Mouse (Mus musculus) myocyte (in vitro differentiated cells): ENCODE measurements at regions not wholly inside any gene's neighbourhood (a gene's known extent, or its start where the extent isn't known, plus 50 kb on each side); places are given as distances from the start of the nearest gene placed in this dataset.

Source experiments
- CEBPB ChIP-seq: IDR thresholded peaks from 2 replicates; pipeline ENCODE4 v1.6.1; 2011; ENCODE audit warnings: mild to moderate bottlenecking, moderate library complexity; ENCODE audit not compliant: poor library complexity, insufficient read depth, severe bottlenecking
- E2F4 ChIP-seq: IDR thresholded peaks from one replicate; pipeline ENCODE4 v1.6.1; 2011; ENCODE audit warnings: mild to moderate bottlenecking, control low read depth, moderate library complexity; ENCODE audit not compliant: insufficient read depth
- MAX ChIP-seq: IDR thresholded peaks from one replicate; pipeline ENCODE4 v1.6.1; 2011; ENCODE audit warnings: low read depth, mild to moderate bottlenecking, control low read depth
- MYOG ChIP-seq, 3 experiments: IDR thresholded peaks; one replicate each; pipeline ENCODE4 v1.6.1; 2011; ENCODE audit warnings: control low read depth in 2 of 3, low read depth in 2 of 3, mild to moderate bottlenecking in 2 of 3; ENCODE audit not compliant: insufficient read length in 2 of 3, control insufficient read depth in 1 of 3, insufficient read depth in 1 of 3
- POLR2A ChIP-seq: IDR thresholded peaks from one replicate; pipeline ENCODE4 v1.6.1; 2011; ENCODE audit warnings: low read depth, mild to moderate bottlenecking, control low read depth, moderate library complexity; ENCODE audit not compliant: insufficient read length
- POLR2AphosphoS2 ChIP-seq: IDR thresholded peaks from one replicate; pipeline ENCODE4 v1.6.1; 2011; ENCODE audit warnings: low read depth, control low read depth; ENCODE audit not compliant: insufficient read length
- REST ChIP-seq: IDR thresholded peaks from one replicate; pipeline ENCODE4 v1.6.1; 2011; ENCODE audit warnings: mild to moderate bottlenecking, control low read depth, moderate library complexity; ENCODE audit not compliant: insufficient read depth, insufficient read length
- SRF ChIP-seq: IDR thresholded peaks from one replicate; pipeline ENCODE4 v1.6.1; 2011; ENCODE audit warnings: low read depth; ENCODE audit not compliant: control insufficient read depth, insufficient read length
- TCF12 ChIP-seq: IDR thresholded peaks from one replicate; pipeline ENCODE4 v1.6.1; 2011; ENCODE audit warnings: mild to moderate bottlenecking, control low read depth; ENCODE audit not compliant: poor library complexity, insufficient read depth, severe bottlenecking
- TCF3 ChIP-seq: IDR thresholded peaks from one replicate; pipeline ENCODE4 v1.6.1; 2011; ENCODE audit warnings: low read depth, control low read depth; ENCODE audit not compliant: insufficient read length
- USF1 ChIP-seq: IDR thresholded peaks from one replicate; pipeline ENCODE4 v1.6.1; 2011; ENCODE audit warnings: low read depth, mild to moderate bottlenecking, control low read depth, moderate library complexity

DNA sequence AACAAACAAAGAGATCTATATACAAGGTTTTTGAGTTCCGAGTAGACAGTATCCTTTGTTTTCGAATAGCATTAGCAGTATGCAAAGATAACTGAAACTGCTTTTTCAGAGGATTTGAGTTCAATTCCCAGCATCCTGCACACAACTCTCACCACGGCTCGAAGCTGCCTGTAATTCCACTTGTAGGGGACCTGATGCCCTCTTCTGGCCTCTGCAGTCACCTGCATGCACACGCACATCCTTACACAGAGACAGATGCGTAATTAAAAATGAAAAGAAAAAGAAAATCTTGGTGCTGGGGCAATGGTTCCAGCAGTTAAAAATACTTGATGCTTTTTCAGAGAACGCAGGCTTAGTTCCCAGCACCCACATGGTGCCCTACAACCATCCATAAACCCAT, 139.6 kb upstream of the Acsl4 start:
- TF ChIP-seq POLR2A (no peak), USF1 (no peak), CEBPB (no peak), E2F4 (no peak), SRF (no peak), MYOG (IDR thresholded peaks at IDR 0.05; ENCODE audit: control insufficient read depth in 1 of 3, insufficient read depth in 1 of 3, insufficient read length in 2 of 3, low read depth in 2 of 3) (no peak), MAX (no peak), TCF3 (no peak), POLR2AphosphoS2 (no peak), TCF12 (no peak), REST (no peak)
